ENCODE assay signal across 8 mouse cellular contexts in the genomic region with DNA sequence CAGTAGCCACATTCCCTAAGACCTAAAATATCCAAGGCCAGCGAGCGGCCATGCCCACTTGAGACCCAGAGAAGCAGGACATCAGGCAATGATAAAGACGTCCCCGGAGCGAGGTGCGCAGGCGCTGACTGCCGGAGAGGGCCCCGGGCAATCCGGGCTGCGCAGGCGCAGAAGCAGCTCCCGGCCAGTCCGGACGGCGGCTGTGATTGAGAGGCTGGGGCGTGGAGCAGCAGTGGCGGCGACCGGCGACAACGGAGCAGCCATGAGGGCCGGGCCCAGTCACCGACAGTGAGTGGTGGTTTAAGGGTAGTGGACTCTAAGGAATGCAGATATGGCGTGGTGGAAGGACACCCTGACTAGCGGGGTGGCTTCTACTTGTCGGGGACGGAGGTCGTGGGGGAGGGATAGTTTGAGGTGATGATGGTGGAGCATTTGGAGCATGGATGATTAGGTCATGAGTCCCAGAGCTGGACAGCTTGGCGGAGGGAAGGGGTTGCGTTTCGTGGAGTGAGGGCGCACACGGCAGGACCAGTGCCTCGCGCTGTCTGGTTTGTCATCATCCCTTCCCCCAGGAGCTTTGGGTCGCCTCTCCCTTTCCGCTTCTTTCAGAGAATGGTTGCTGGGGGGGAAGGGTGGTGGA. TPM values are rescaled to one million over a fixed set of nuclear protein-coding genes. Genes with fewer than 3 reads are reported as not detected.
A peak's percentile ranks its signal among the peaks of the same experiment; 100 is the strongest.
DNase-seq lines count a peak whose midpoint lies in the region; ATAC-seq and TF ChIP-seq lines count a peak whose summit lies in the region.

A gene (plus strand): TSS at position 157 of the 640 bp plus-strand sequence.

- H3K4me2 ChIP-seq in forebrain, embryonic 15.5 days (replicated peaks), result peak within 1 kb of the TSS; percentile 86

- TF ChIP-seq POLR2A in lung, adult 2 months (IDR thresholded peaks at IDR 0.05; ENCODE audit: borderline replicate concordance, extremely low read depth, low read depth, low read length), result peak; percentile 80

- no peak for TF ChIP-seq CTCF in lung, adult 2 months (IDR thresholded peaks at IDR 0.05; ENCODE audit: insufficient read depth, low read length)

- H3K27ac ChIP-seq in forebrain, embryonic 15.5 days (replicated peaks), result peak within 1 kb of the TSS; percentile 69

- peaks cover 31% of the 10 kb centered on the region for H3K4me1 ChIP-seq in forebrain, embryonic 15.5 days
- H3K4me1 ChIP-seq in lung, adult 2 months (ENCODE audit: control insufficient read depth, insufficient read depth, low read length), result peaks cover 10% of the 10 kb centered on the region

- peak; percentile 96 for ATAC-seq in forebrain, embryonic 15.5 days (replicated peaks)
- ATAC-seq in neutrophil, adult 5-6 weeks (ENCODE audit: extremely low read depth, insufficient number of reproducible peaks, low FRiP score, poor library complexity, severe bottlenecking), result peak; percentile 83

- no peaks in the 10 kb centered on the region for H3K27me3 ChIP-seq in forebrain, embryonic 15.5 days

- under 1% methylated on average over 38 of the region's 38 CpGs for WGBS in forebrain, embryonic 15.5 days
- WGBS in lung, adult 2 months, result 1% methylated on average over 38 of the region's 38 CpGs

- no peaks in the 10 kb centered on the region for H3K36me3 ChIP-seq in forebrain, embryonic 15.5 days

- peak within 1 kb of the TSS; percentile 88 for H3K9ac ChIP-seq in forebrain, embryonic 15.5 days (replicated peaks)

- H3K4me3 ChIP-seq in forebrain, embryonic 15.5 days, result peak within 1 kb of the TSS; percentile 73
- peak within 1 kb of the TSS; percentile 96 for H3K4me3 ChIP-seq in lung, adult 2 months (replicated peaks; ENCODE audit: extremely low read depth, low read depth, low read length)

- intact Hi-C loops in heart, postnatal 25 days (cut with DNase I), result loop anchor here (5.0 kb wide), 1 partner anchor 38 kb away; no protein-coding TSS in a partner anchor

- H3K9me3 ChIP-seq in forebrain, embryonic 15.5 days, result no peaks in the 10 kb centered on the region

- DNase-seq in ES-CJ7 (ENCODE audit: low read depth, low spot score), result peak; percentile 91
- peak; percentile 93 for DNase-seq in cerebellum, adult 11 months
- peak; percentile 91 for DNase-seq in heart, postnatal 25 days (ENCODE audit: low spot score)
- peak; percentile 87 to 93 for DNase-seq in layer of hippocampus, adult 18-20 months (ENCODE audit: low spot score in 2 of 2)
- DNase-seq in lung, adult 2 months, result peak; percentile 86
- peak; percentile 76 to 81 for DNase-seq in thymus, adult 18-20 months

RNA-seq across cellular contexts. Expression of the gene that starts here (rescaled TPM):
- 20.0 and 20.5 TPM in 2 replicates for polyA plus RNA-seq in forebrain, embryonic 15.5 days (2015; fragmentation: Nextera tagmentation; extraction: Ambion mirVana)
- total RNA-seq in heart, postnatal 25 days (2021), result 10 to 100 TPM; 10.8 to 12.3 TPM
- 10 to 100 TPM; 29.7 to 30.5 TPM for total RNA-seq in layer of hippocampus, adult 18-20 months (2021)
- polyA plus RNA-seq in lung, adult 2 months (2012; rRNA removed), result 21.6 and 25.6 TPM in 2 replicates
- 9.5 and 9.6 TPM in 2 replicates for total RNA-seq in neutrophil, adult 5-6 weeks (2017)

Comparison
In these comparisons a context has a peak if more than half of its experiments do, and no peak if none do; other contexts are left out.
1. Peak in every context shown above with its lines: DNase-seq, ATAC-seq, H3K4me3 ChIP-seq and H3K27ac ChIP-seq.